Comparison of ENCODE assay signal across 21 mouse cellular contexts in genomic region chr2:17436739-17437440, GRCm38 (mm10).
DNase-seq lines count a peak whose midpoint lies in the region; ATAC-seq lines count a peak whose summit lies in the region.
"Had no signal": no experiment of that assay in that cellular context is flagged by ENCODE, and none has a peak within 500 bp of the region (broad histone marks: within the 10 kb centered on the region; RNA-seq: fewer than 3 reads in every experiment).

No protein-coding gene starts in this region.

- ATAC-seq in forebrain, embryonic 12.5 days (ENCODE audit: low FRiP score) = peak; percentile 85
- ATAC-seq in neural tube, embryonic 12.5 days (ENCODE audit: low FRiP score, low read depth) = 0 out of 2 replicates have a peak, but pooled peaks have one; percentile 59
- no peak for ATAC-seq in neural tube, embryonic 15.5 days (ENCODE audit: low FRiP score)
- peak; percentile 47 for ATAC-seq in granulocyte monocyte progenitor cell, adult 5-6 weeks (replicated peaks; ENCODE audit: poor library complexity, severe bottlenecking)
- ATAC-seq: inflammation-experienced regulatory T-cells, adult 6 months had no signal

- no peak overlapping the region for H3K4me3 ChIP-seq in forebrain, embryonic 12.5 days (replicated peaks)
- H3K4me3 ChIP-seq in forebrain, embryonic 10.5 days = no peak overlapping the region
- H3K4me3 ChIP-seq in neural tube, embryonic 12.5 days = no peak overlapping the region
- no peak overlapping the region for H3K4me3 ChIP-seq in neural tube, embryonic 15.5 days (replicated peaks)
- H3K4me3 ChIP-seq: layer of hippocampus, adult 2 months; lung, embryonic 15.5 days; myocyte had no signal

- H3K4me2 ChIP-seq in forebrain, embryonic 12.5 days = no peak overlapping the region
- no peak overlapping the region for H3K4me2 ChIP-seq in neural tube, embryonic 12.5 days (replicated peaks)
- H3K4me2 ChIP-seq in neural tube, embryonic 15.5 days = no peak overlapping the region
- H3K4me2 ChIP-seq: lung, embryonic 15.5 days had no signal

- H3K9ac ChIP-seq in forebrain, embryonic 12.5 days = no peak overlapping the region
- H3K9ac ChIP-seq in neural tube, embryonic 12.5 days = no peak overlapping the region
- H3K9ac ChIP-seq in neural tube, embryonic 15.5 days (replicated peaks) = no peak overlapping the region
- H3K9ac ChIP-seq: liver, embryonic 14.5 days; lung, embryonic 15.5 days had no signal

- H3K27ac ChIP-seq in forebrain, embryonic 12.5 days = no peak overlapping the region
- no peak overlapping the region for H3K27ac ChIP-seq in forebrain, embryonic 10.5 days
- H3K27ac ChIP-seq in neural tube, embryonic 12.5 days = no peak overlapping the region
- H3K27ac ChIP-seq in neural tube, embryonic 15.5 days (replicated peaks) = no peak overlapping the region
- H3K27ac ChIP-seq: layer of hippocampus, adult 2 months; liver, embryonic 14.5 days; lung, embryonic 15.5 days had no signal

- 30% methylated on average over 10 of the region's 10 CpGs for WGBS in forebrain, embryonic 12.5 days
- 54% methylated on average over 10 of the region's 10 CpGs for WGBS in forebrain, embryonic 10.5 days
- WGBS in neural tube, embryonic 12.5 days = 43% methylated on average over 10 of the region's 10 CpGs
- 46% methylated on average over 10 of the region's 10 CpGs for WGBS in neural tube, embryonic 15.5 days

- peaks cover 7% of the 10 kb centered on the region; the same call in 1 of the 2 replicates for H3K27me3 ChIP-seq in forebrain, embryonic 12.5 days
- peaks cover 30% of the 10 kb centered on the region for H3K27me3 ChIP-seq in forebrain, embryonic 10.5 days (ENCODE audit: poor library complexity, severe bottlenecking)
- no peaks in the 10 kb centered on the region for H3K27me3 ChIP-seq in neural tube, embryonic 12.5 days (replicated peaks)
- no peaks in the 10 kb centered on the region for H3K27me3 ChIP-seq in neural tube, embryonic 15.5 days (replicated peaks)
- H3K27me3 ChIP-seq: lung, embryonic 15.5 days had no signal

- H3K9me3 ChIP-seq in forebrain, embryonic 12.5 days = no peaks in the 10 kb centered on the region
- H3K9me3 ChIP-seq in forebrain, embryonic 10.5 days = no peaks in the 10 kb centered on the region
- H3K9me3 ChIP-seq in neural tube, embryonic 12.5 days = no peaks in the 10 kb centered on the region
- H3K9me3 ChIP-seq in neural tube, embryonic 15.5 days (replicated peaks) = no peaks in the 10 kb centered on the region
- H3K9me3 ChIP-seq: lung, embryonic 15.5 days had no signal

- H3K36me3 ChIP-seq in forebrain, embryonic 12.5 days (replicated peaks) = no peaks in the 10 kb centered on the region
- no peaks in the 10 kb centered on the region for H3K36me3 ChIP-seq in forebrain, embryonic 10.5 days (replicated peaks)
- H3K36me3 ChIP-seq in neural tube, embryonic 12.5 days = no peaks in the 10 kb centered on the region
- H3K36me3 ChIP-seq in neural tube, embryonic 15.5 days = no peaks in the 10 kb centered on the region
- H3K36me3 ChIP-seq: lung, embryonic 15.5 days had no signal

- peaks cover 8% of the 10 kb centered on the region for H3K4me1 ChIP-seq in forebrain, embryonic 12.5 days
- peaks cover 17% of the 10 kb centered on the region for H3K4me1 ChIP-seq in forebrain, embryonic 10.5 days
- H3K4me1 ChIP-seq in neural tube, embryonic 12.5 days = no peaks in the 10 kb centered on the region
- no peaks in the 10 kb centered on the region for H3K4me1 ChIP-seq in neural tube, embryonic 15.5 days
- H3K4me1 ChIP-seq: lung, embryonic 15.5 days had no signal

- DNase-seq in forebrain, embryonic 10.5 days (ENCODE audit: extremely low spot score, low spot score) = no peak
- DNase-seq in adrenal gland, adult 2 months = no peak
- DNase-seq in spleen, postnatal 4 days (ENCODE audit: low spot score in 2 of 2) = no peak
- DNase-seq: B cell, adult 2 months; cerebellum, adult 9-10 months; gastrocnemius, postnatal 10 days; heart, adult 18-20 months; heart, postnatal 36 days; kidney, adult 2 months; kidney, postnatal 14 days; lung, postnatal 4 days; midbrain, embryonic 14.5 days had no signal
